Mouse (Mus musculus): Measurements from ENCODE around the gene Zswim9. TPM values are rescaled to one million over a fixed set of nuclear protein-coding genes. Genes with fewer than 3 reads are reported as not detected.
A peak's percentile ranks its signal among the peaks of the same experiment; 100 is the strongest.
"Not testable (repeated sequence)": the region's sequence is repeated elsewhere in the genome, so short reads cannot be mapped to it uniquely, and the experiment has no call there.

The Zswim9 gene
- polyA plus RNA-seq, 1 experiment from 2014 or later = 12.6 TPM

DNA sequence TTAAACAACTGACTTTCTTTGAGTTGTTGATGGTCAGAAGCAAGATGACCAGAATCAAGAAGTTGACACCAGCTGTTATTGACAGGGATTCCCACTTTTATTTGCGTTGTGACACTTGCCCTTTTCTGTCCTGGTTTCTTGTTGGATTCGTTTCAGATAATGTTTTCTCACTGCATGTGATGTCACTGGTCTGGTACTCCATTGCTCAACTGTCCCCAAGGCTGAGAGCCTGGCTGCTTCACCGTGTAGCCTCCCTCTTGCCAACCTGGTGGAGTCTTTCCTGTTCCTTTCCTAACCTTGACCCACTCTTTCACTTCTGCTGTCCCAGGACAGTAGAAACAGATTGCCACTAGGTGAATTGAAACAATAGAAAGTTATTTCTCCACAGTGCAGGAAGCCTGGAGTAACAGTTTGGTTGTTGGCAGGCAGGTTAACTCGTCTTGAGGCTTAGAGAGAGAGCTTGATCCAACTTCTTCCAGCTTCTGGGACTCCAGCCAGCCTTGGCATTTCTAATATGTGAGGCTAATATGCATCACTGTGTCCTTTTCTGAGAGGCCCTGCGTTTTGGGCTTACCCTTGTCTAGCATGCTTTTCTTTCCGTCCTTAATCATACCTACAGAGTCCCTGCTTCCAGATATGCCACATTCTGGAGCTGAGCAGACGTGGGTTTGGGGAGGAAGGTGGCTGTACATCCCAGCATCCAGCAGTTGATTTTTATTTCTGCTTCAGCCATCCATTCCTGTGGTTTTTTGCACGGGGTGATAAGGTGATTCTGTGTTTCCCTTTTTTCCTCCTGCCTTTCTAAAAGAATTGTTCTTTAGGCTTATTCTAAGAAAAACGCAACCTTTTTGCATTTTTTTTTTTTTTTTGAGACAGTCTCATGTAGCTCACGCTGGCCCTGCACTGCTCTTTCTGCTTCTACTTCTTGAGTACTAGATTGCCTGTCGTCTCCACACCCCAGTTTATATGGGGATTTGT, 15.6 kb upstream of the Zswim9 start:
- Histone ChIP-seq H3K4me1 (no peaks in the 10 kb centered on the region), H3K4me3 (no peak overlapping the region), H3K9me3 (no peaks in the 10 kb centered on the region), H3K36me3 (replicated peaks) (peaks cover 100% of the 10 kb centered on the region), H3K27ac (replicated peaks) (no peak overlapping the region), H3K27me3 (replicated peaks; ENCODE audit: low read depth, poor library complexity, severe bottlenecking) (no peaks in the 10 kb centered on the region)
- no peak for DNase-seq (ENCODE audit: low spot score)
- 91% methylated on average over 11 of the region's 11 CpGs for WGBS

DNA sequence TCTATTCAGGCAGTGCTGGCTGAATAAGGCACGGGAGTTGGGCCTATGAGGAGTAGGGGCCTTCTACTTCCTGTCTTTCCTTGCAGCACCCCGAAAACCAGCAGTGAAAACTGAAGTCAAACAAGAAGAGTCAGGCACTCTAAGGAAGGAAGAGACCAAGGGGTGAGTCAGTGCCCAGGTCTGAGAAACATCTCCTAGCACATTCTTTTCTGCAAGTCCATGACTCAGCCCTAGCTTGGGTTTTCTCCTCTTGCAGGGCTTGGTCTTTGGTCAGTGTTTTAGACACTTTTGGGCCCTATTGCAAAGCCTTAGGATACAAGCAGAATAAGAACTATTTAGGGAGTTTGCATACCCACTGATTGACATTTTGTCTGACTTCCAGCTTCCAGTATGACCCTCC, 12.8 kb upstream of the Zswim9 start:
- Histone ChIP-seq H3K4me3 (no peak overlapping the region), H3K9me3 (no peaks in the 10 kb centered on the region), H3K36me3 (replicated peaks) (peaks cover 100% of the 10 kb centered on the region), H3K4me1 (no peaks in the 10 kb centered on the region), H3K27me3 (replicated peaks; ENCODE audit: low read depth, poor library complexity, severe bottlenecking) (no peaks in the 10 kb centered on the region), H3K27ac (replicated peaks) (no peak overlapping the region)
- WGBS = 85% methylated on average over 2 of the region's 2 CpGs
- no peak for DNase-seq (ENCODE audit: low spot score)

DNA sequence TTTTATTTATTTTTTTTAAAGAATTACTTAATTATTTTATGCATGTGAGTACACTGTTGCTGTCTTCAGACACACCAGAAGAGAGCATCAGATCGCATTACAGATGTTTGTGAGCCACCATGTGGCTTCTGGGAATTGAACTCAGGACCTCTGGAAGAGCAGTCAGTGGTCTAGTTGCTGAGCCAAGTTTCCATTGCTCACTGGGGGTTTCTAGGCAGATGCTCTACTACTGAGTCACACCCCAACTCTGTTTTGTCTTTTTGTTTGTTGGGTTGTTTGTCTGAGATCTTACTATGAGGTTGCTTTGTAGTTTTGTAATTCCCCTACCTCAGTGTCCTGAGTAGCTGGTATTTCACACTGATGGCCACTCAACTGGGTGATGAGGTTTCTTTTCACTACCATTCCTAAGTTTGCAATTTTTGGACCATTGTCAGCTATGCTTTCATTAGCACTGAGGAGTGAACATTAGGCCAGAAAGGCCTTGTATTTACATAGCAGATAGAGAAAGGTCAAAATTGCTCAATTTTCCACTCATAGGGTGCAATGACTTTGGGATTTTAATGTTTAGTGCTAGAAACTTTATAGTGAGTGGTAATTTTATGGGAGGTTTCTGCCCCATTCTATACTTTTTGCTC, 11.6 kb upstream of the Zswim9 start:
- H3K36me3 ChIP-seq (replicated peaks) = peaks cover 100% of the 10 kb centered on the region

DNA sequence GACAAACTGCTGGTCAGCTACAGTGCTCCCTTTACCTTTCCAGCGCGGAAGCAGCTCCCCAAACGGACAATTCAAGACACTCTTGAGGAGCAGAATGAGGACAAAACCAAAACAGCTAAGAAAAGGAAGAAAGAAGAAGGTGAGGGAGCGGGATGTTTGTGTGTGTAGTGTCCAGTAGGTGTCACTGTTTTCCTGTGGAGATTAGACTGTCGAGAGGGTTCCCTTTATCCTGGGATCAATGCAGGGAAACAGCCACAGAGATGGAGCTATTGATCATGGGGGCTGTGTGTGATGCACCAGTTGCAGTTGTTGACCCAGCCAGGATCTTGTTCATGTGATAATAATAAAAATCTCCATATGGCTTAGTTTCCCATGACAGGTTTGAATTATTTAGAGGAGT, 10.1 kb upstream of the Zswim9 start:
- WGBS = 55% methylated on average over 5 of the region's 5 CpGs
- H3K4me1 ChIP-seq = no peaks in the 10 kb centered on the region
- H3K4me3 ChIP-seq = no peak overlapping the region
- no peak for DNase-seq (ENCODE audit: low spot score)
- H3K27me3 ChIP-seq (replicated peaks; ENCODE audit: low read depth, poor library complexity, severe bottlenecking) = no peaks in the 10 kb centered on the region
- H3K9me3 ChIP-seq = no peaks in the 10 kb centered on the region
- no peak overlapping the region for H3K27ac ChIP-seq (replicated peaks)
- peaks cover 100% of the 10 kb centered on the region for H3K36me3 ChIP-seq (replicated peaks)

More for the DNA sequence above, 11.6 kb upstream of the Zswim9 start:
- H3K27me3 ChIP-seq (replicated peaks; ENCODE audit: low read depth, poor library complexity, severe bottlenecking) = no peaks in the 10 kb centered on the region
- no peaks in the 10 kb centered on the region for H3K9me3 ChIP-seq
- no peak for DNase-seq (ENCODE audit: low spot score)
- no peak overlapping the region for H3K27ac ChIP-seq (replicated peaks)
- H3K4me3 ChIP-seq = no peak overlapping the region
- no peaks in the 10 kb centered on the region for H3K4me1 ChIP-seq
- 88% methylated on average over 1 of the region's 1 CpGs for WGBS

DNA sequence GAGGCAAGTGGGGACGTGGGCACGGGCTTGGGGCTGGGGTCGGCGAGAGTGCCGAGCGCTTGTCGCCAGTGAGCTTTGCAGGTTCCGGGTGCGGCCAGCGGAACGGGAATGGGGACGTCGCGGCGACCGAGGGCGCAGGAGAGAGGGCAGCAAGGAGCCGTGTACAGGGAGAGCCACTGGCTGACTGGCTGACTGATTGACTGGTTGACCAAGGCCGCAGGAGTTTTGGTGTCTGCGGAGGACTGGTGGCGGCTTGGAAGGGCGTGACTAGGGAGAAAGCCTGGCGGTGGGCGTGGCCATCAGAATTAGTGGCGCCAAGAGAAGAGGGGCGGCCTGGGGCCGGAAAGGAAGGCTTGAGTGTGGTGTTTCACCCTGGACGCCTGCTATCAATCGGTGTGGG, 436 bp upstream of the Zswim9 start:
- Histone ChIP-seq H3K36me3 (replicated peaks) (peaks cover 75% of the 10 kb centered on the region), H3K27ac (replicated peaks) (peak overlapping the region; percentile 96), H3K4me3 (peak overlapping the region; percentile 77)
- H3K27me3 ChIP-seq (replicated peaks; ENCODE audit: low read depth, poor library complexity, severe bottlenecking); H3K9me3 ChIP-seq; H3K4me1 ChIP-seq: not testable (repeated sequence)
- peak; percentile 13 for DNase-seq (ENCODE audit: low spot score)
- under 1% methylated on average over 17 of the region's 29 CpGs for WGBS

DNA sequence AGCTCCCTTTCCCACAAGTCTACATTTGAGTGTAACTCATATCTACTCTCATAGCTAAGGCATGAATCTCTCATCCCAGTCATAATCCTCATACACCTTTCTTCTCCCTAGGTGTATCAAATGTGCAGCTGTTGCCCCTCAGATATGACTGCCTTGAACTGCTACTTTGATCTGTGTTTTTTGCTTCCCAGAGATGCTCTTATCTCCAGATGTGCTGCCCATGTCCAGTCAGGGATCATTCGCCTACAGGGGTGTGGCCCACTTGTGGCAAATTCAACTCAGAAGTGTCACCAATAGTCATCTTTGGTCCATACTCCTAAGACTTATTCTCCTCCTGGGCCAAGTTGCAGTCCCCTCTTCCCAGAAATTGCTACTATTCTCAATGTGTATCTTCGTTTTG, 688 bp downstream of the Zswim9 start:
- Histone ChIP-seq H3K9me3 (0 out of 2 replicates have a peak, but pooled peaks cover 4% of the 10 kb centered on the region), H3K27me3 (replicated peaks; ENCODE audit: low read depth, poor library complexity, severe bottlenecking) (no peaks in the 10 kb centered on the region), H3K4me1 (peaks cover 7% of the 10 kb centered on the region), H3K27ac (replicated peaks) (peak overlapping the region; percentile 96), H3K4me3 (peak overlapping the region; percentile 77), H3K36me3 (replicated peaks) (peaks cover 72% of the 10 kb centered on the region)
- DNase-seq (ENCODE audit: low spot score) = no peak
- 32% methylated on average over 2 of the region's 2 CpGs for WGBS

DNA sequence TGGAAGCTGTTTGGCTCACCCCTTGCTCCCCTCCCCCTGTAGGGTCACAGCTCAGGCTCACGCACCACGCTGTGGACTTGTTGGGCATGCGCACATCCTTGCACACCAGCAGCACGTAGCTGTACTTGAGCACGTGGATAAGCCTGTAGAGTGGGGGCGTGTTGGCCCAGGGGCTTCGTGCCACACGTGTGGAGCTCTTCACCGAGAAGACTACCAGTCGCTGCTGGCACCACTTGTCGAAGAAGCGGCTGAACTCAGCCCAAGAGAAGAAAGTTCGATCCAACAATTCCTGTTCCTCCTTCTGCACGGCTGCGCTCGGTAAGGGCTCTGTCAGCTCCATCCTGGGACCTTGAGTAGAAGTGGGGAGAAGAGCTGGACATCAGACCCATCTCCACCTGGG, 1.4 kb downstream of the Zswim9 start, which contains the start of gene Lig1:
Gene Lig1, plus strand, starts transcription at position 203 of the 400 bp plus-strand sequence.
- 97% methylated on average over 16 of the region's 16 CpGs for WGBS
- H3K36me3 ChIP-seq (replicated peaks) = peaks cover 65% of the 10 kb centered on the region

DNA sequence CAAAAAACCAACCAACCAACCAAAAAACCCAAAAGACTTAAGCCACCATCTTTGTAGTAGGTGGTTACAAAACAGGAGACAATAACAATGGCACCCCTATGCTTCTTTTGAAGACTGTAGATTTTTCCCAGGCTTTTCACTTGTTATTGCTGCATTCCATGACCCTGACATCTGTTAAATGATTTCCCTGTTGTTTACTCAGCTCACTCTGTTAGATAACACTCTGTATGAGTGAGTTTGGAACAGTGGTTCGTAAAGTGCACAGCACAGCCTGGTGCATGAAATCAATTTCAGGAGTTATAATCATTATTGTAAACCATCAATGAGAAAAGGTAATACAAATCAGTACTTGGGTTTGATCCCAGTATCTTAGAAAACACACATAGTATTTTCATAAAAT, 6.8 kb downstream of the Zswim9 start:
- Histone ChIP-seq H3K27ac (replicated peaks) (no peak overlapping the region), H3K36me3 (replicated peaks) (peaks cover 35% of the 10 kb centered on the region), H3K4me3 (no peak overlapping the region), H3K27me3 (replicated peaks; ENCODE audit: low read depth, poor library complexity, severe bottlenecking) (no peaks in the 10 kb centered on the region), H3K4me1 (no peaks in the 10 kb centered on the region), H3K9me3 (no peaks in the 10 kb centered on the region)
- whole genome bisulfite sequencing = 93% methylated on average over 1 of the region's 1 CpGs
- no peak for DNase-seq (ENCODE audit: low spot score)

More for the DNA sequence above, 1.4 kb downstream of the Zswim9 start, which contains the start of gene Lig1:
- H3K4me1 ChIP-seq = peaks cover 7% of the 10 kb centered on the region
- H3K27ac ChIP-seq (replicated peaks) = peak within 1 kb of the TSS; percentile 96
- 0 out of 2 replicates have a peak, but pooled peaks cover 4% of the 10 kb centered on the region for H3K9me3 ChIP-seq
- DNase-seq (ENCODE audit: low spot score) = no peak
- H3K27me3 ChIP-seq (replicated peaks; ENCODE audit: low read depth, poor library complexity, severe bottlenecking) = no peaks in the 10 kb centered on the region
- H3K4me3 ChIP-seq = peak within 1 kb of the TSS; percentile 77

DNA sequence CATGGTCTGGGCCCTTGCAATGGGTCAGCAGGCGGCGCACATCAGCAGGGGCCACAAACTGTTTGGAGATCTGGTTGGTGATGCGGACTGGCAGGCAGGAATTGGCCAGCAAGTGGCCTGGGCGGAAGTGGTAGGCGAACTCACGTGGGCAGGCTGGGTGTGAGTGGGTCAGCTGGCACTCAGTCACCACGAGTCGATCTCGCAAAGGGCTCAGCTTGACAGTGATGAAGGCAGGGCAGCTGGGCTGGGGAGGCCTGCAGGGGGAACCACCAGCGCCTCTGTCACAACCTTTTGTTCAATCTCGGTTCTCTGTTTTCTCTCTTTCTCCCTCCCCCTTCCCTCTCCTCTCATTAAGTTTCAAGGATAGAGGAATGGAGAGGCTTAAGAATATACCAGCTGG, 9.1 kb downstream of the Zswim9 start:
- H3K4me1 ChIP-seq = no peaks in the 10 kb centered on the region
- no peak overlapping the region for H3K27ac ChIP-seq (replicated peaks)
- H3K36me3 ChIP-seq (replicated peaks) = peaks cover 12% of the 10 kb centered on the region
- DNase-seq (ENCODE audit: low spot score) = no peak
- no peaks in the 10 kb centered on the region for H3K9me3 ChIP-seq
- no peak overlapping the region for H3K4me3 ChIP-seq
- WGBS = 79% methylated on average over 11 of the region's 11 CpGs
- H3K27me3 ChIP-seq (replicated peaks; ENCODE audit: low read depth, poor library complexity, severe bottlenecking) = no peaks in the 10 kb centered on the region

DNA sequence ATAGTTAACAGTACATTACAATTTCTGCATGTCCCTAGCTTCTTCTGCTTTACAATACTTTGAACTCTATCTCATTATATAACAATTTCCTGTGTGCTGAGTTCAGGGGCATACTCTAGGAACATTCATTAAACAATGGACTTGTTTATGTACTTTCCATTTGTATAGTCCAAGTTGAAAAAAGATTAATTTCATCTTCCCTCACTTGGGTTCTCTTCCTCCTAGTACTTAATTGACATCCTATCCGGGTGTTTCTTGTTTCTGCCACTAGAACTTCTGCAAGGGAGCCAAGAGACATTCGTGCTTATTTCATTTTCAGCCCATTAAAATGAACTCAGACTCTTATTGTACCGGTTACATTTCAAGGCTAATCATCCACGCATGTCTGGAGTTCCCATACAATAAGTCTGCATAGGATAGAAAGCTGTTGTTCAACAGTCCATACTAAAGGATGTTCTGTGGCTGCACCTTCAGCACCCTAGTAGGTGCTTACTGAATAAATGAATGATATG, 9.7 kb downstream of the Zswim9 start:
- Histone ChIP-seq H3K36me3 (replicated peaks) (peaks cover 6% of the 10 kb centered on the region), H3K4me3 (no peak overlapping the region), H3K9me3 (no peaks in the 10 kb centered on the region), H3K27me3 (replicated peaks; ENCODE audit: low read depth, poor library complexity, severe bottlenecking) (no peaks in the 10 kb centered on the region), H3K4me1 (no peaks in the 10 kb centered on the region), H3K27ac (replicated peaks) (no peak overlapping the region)
- WGBS = 90% methylated on average over 4 of the region's 4 CpGs
- DNase-seq (ENCODE audit: low spot score) = no peak

DNA sequence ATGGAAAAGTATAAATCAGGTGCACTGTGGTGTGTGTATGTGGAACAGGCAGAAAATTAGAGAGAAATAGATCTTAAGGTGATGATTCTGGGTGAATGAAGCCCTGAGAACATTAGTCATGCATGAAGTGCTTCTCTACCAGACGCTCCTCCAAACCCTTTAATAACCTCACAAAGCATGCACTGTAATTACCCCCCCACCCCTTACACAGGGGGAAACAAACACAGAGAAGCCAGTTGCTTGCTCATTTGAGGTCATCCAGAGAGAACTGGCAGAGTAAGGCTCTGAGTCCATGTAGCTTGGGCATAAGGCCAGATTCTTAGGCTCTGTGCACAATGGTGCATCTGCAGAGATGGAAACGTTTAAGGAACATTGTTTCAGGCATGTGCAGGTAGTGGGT, 14.1 kb downstream of the Zswim9 start:
- Histone ChIP-seq H3K4me3 (no peak overlapping the region), H3K4me1 (no peaks in the 10 kb centered on the region), H3K27ac (replicated peaks) (no peak overlapping the region), H3K36me3 (replicated peaks) (no peaks in the 10 kb centered on the region), H3K9me3 (no peaks in the 10 kb centered on the region), H3K27me3 (replicated peaks; ENCODE audit: low read depth, poor library complexity, severe bottlenecking) (no peaks in the 10 kb centered on the region)
- DNase-seq (ENCODE audit: low spot score) = no peak
- 79% methylated on average over 2 of the region's 2 CpGs for WGBS

DNA sequence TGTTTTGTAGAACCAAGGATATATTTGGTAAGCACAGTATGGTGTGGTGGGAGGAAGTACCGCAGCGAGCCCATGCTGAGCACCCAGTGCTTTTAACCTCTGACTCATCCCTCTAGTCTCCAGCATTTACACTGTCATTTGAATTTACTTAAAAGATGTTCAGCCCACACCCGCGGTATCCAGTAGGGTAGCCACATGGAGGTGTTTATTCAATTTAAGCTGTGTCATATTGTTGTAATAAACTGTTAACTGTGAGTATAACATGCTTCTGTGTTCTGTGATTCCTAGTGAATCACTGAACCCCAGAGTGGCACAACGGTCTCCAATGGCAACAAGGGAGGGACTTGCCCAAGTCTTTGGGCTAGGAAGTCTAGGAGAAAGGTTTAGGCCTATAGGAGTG, 14.7 kb downstream of the Zswim9 start:
- 90% methylated on average over 5 of the region's 5 CpGs for WGBS
- no peak for DNase-seq (ENCODE audit: low spot score)
- H3K9me3 ChIP-seq = no peaks in the 10 kb centered on the region
- H3K27me3 ChIP-seq (replicated peaks; ENCODE audit: low read depth, poor library complexity, severe bottlenecking) = no peaks in the 10 kb centered on the region
- no peaks in the 10 kb centered on the region for H3K4me1 ChIP-seq
- no peak overlapping the region for H3K27ac ChIP-seq (replicated peaks)
- H3K36me3 ChIP-seq (replicated peaks) = no peaks in the 10 kb centered on the region
- no peak overlapping the region for H3K4me3 ChIP-seq

Data from embryonic facial prominence, embryonic 10.5 days (tissue).